Mouse (Mus musculus) forebrain, postnatal 0 days (tissue): ENCODE results near the gene Zfp420. TPM values are rescaled to one million over a fixed set of nuclear protein-coding genes. Genes with fewer than 3 reads are reported as not detected.

Experiments
- ATAC-seq: fragments of 200-750 bp; cut with Nextera tagmentation; 2 replicates; pipeline ENCODE4 v1.8.0; 2017; ENCODE audit warnings: mild to moderate bottlenecking, moderate library complexity
- DNase-seq: peaks from one replicate; pipeline ENCODE4 v3.0.0-alpha.2; 2015
- H3K27ac ChIP-seq: fragments of 300-500 bp; sonication (generic); 2 replicates; pipeline ENCODE4 v1.5.1; 2014; ENCODE audit warnings: low read depth, mild to moderate bottlenecking, antibody characterized with exemption, low read length, moderate library complexity, mixed read lengths
- H3K27me3 ChIP-seq: fragments of 300-500 bp; sonication (generic); 2 replicates; pipeline ENCODE4 v1.6.1; 2014; ENCODE audit warnings: mild to moderate bottlenecking, low read length, mixed read lengths; ENCODE audit not compliant: insufficient read depth
- H3K36me3 ChIP-seq: fragments of 300-500 bp; sonication (generic); 2 replicates; pipeline ENCODE4 v1.6.1; 2014; ENCODE audit warnings: mild to moderate bottlenecking, moderate library complexity; ENCODE audit not compliant: insufficient read depth
- H3K4me1 ChIP-seq: fragments of 300-500 bp; sonication (generic); 2 replicates; pipeline ENCODE4 v1.6.1; 2014; ENCODE audit warnings: antibody characterized with exemption; ENCODE audit not compliant: insufficient read depth
- H3K4me2 ChIP-seq: fragments of 300-500 bp; sonication (generic); 2 replicates; pipeline ENCODE4 v1.6.1; 2014; ENCODE audit warnings: low read depth, mild to moderate bottlenecking, moderate library complexity
- H3K4me3 ChIP-seq: fragments of 300-500 bp; sonication (generic); 2 replicates; pipeline ENCODE4 v1.5.1; 2014; ENCODE audit warnings: low read depth, low read length, mixed read lengths
- H3K9ac ChIP-seq: fragments of 300-500 bp; sonication (generic); 2 replicates; pipeline ENCODE4 v1.6.1; 2014; ENCODE audit warnings: mild to moderate bottlenecking
- H3K9me3 ChIP-seq: fragments of 300-500 bp; sonication (generic); 2 replicates; pipeline ENCODE4 v1.6.1; 2016; ENCODE audit warnings: low read length
- CTCF ChIP-seq: sonication (generic); IDR thresholded peaks from 2 replicates; pipeline ENCODE4 v1.5.1; 2016; ENCODE audit warnings: antibody characterized with exemption, control low read depth, low read depth
- WGBS: fragments of 180-500 bp; shearing (Covaris S2); extraction: QIAGEN DNeasy Blood & Tissue Kit; methylation state at CpG from one replicate; pipeline ENCODE4 v1.1.7; 2014; 5-methylcytosine and 5-hydroxymethylcytosine counted together
- polyA plus RNA-seq: library from polyadenylated mRNA; unstranded; fragments of >200 nt; fragmentation: Nextera tagmentation; extraction: Ambion mirVana; gene quantifications from 2 replicates; pipeline ENCODE4 v1.2.1, GENCODE M21; 2015
- total RNA-seq: library from RNA; depleted of rRNA; stranded (reverse); fragments of >200 nt; gene quantifications from 2 replicates; pipeline ENCODE4 v1.2.3, GENCODE M21; 2014; rRNA removed

Gene Zfp420
- total RNA-seq (26.9 and 27.1 TPM in 2 replicates), polyA plus RNA-seq (9.9 and 15.5 TPM in 2 replicates)

DNA sequence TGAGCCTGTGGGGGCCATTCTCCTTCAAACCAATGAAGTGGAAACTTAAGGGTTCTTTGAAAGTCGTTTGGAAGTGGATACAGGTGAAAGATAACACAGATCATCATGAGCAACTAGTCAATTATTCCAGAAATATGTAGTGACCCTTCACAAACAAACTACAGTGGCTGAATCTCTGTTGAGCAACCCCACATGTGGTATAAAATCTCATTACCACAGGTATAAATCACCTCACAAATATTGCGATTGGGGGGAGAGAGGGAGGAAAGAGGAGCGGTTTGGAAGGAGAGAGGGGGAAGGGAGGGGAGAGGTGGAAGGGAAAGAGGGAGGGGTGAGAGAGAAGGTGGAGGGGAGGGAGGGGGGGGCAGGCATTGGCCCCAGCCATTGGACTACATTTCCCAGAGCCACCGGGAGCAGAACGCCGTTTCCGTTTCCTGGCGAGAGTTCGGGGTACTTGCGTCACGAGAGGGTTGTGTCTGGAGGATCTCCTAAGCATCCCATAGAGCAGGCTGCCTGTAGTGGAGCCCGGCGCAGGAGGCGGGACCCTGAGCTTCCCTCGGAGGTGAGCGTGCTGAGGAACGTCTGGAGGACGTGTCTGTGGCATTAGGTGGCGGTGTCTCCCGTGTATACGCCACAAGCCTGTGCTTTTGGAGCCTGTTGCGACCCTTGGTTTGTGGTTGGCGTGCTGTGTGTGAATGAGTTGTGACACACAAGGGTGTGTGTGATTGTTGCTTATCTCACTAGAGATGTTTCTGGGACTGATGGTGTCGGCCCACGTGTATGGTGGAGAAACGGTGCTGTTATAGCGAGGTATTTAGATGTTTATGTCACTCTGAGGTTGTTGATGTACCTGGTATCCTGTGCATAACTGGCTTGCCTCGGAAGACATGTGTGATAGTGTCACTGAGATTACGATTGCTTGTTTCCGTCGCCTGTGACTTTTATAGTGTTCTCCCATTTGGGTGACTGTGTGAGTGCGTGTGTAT is at the start of gene Zfp420:
Gene Zfp420, plus strand, starts transcription at position 448 of the 986 bp plus-strand sequence.
- no peaks in the 10 kb centered on the region for H3K9me3 ChIP-seq
- H3K27me3 ChIP-seq, result no peaks in the 10 kb centered on the region
- peaks cover 7% of the 10 kb centered on the region; the same call in 1 of the 2 replicates for H3K4me1 ChIP-seq
- no peak within 1 kb of the TSS for H3K27ac ChIP-seq
- ATAC-seq (peak; percentile 99), DNase-seq (peak; percentile 95)
- peak within 1 kb of the TSS; percentile 59 for H3K4me3 ChIP-seq
- H3K36me3 ChIP-seq, result no peaks in the 10 kb centered on the region
- 4% methylated on average over 32 of the region's 32 CpGs for WGBS
- H3K4me2 ChIP-seq, result peak within 1 kb of the TSS; percentile 64
- peak; percentile 55 for TF ChIP-seq CTCF
- H3K9ac ChIP-seq, result peak within 1 kb of the TSS; percentile 52

DNA sequence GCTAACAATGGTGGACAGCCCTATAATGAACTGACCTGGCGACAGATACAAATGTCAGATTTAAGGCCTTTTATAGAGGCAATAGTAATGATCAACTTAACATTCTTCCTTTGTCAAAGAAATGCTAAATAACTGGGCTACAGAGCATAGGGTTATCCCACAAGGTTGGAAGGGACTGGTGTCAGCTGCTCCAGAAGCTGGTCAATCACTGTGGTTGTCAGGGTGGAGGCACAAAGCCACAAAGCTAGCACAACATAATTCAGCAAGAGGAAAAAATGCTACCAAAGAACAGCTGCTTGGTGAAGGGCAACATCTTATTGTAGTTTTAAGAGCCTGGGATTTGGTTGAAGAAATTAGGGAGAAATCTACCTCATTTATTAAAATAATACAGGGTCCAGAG is 47.5 kb upstream of the Zfp420 start:
- Histone ChIP-seq H3K9ac (no peak overlapping the region), H3K4me2 (no peak overlapping the region), H3K4me3 (no peak overlapping the region), H3K9me3 (no peaks in the 10 kb centered on the region), H3K27me3 (no peaks in the 10 kb centered on the region), H3K36me3 (no peaks in the 10 kb centered on the region), H3K4me1 (peaks cover 18% of the 10 kb centered on the region), H3K27ac (no peak overlapping the region)
- no peak for TF ChIP-seq CTCF
- ATAC-seq (no peak), DNase-seq (no peak)
- WGBS, result 95% methylated on average over 1 of the region's 1 CpGs

- DNase-seq, result no peak
- peaks cover 21% of the 10 kb centered on the region for H3K4me1 ChIP-seq
- whole genome bisulfite sequencing, result 93% methylated on average over 2 of the region's 2 CpGs
These were observed 45.4 kb upstream of the Zfp420 start for GRCm38 (mm10) chr7:29814381-29814780.

GRCm38 (mm10) chr7:29815061-29815784 is 44.6 kb upstream of the Zfp420 start:
- no peaks in the 10 kb centered on the region for H3K9me3 ChIP-seq
- H3K36me3 ChIP-seq, result no peaks in the 10 kb centered on the region
- H3K27ac ChIP-seq, result peak overlapping the region; percentile 78
- H3K4me2 ChIP-seq, result peak overlapping the region; percentile 71
- no peak for DNase-seq
- no peaks in the 10 kb centered on the region for H3K27me3 ChIP-seq
- peak overlapping the region; percentile 61 for H3K9ac ChIP-seq
- H3K4me1 ChIP-seq, result peaks cover 21% of the 10 kb centered on the region
- no peak for TF ChIP-seq CTCF
- ATAC-seq, result peak; percentile 36
- H3K4me3 ChIP-seq, result peak overlapping the region; percentile 65
- under 1% methylated on average over 12 of the region's 12 CpGs for WGBS

More at GRCm38 (mm10) chr7:29814381-29814780, 45.4 kb upstream of the Zfp420 start:
- no peak overlapping the region for H3K9ac ChIP-seq
- peak overlapping the region; percentile 71 for H3K4me2 ChIP-seq
- no peak for ATAC-seq
- no peak for TF ChIP-seq CTCF
- H3K9me3 ChIP-seq, result no peaks in the 10 kb centered on the region
- H3K27ac ChIP-seq, result no peak overlapping the region
- H3K27me3 ChIP-seq, result no peaks in the 10 kb centered on the region
- no peak overlapping the region for H3K4me3 ChIP-seq
- no peaks in the 10 kb centered on the region for H3K36me3 ChIP-seq

DNA sequence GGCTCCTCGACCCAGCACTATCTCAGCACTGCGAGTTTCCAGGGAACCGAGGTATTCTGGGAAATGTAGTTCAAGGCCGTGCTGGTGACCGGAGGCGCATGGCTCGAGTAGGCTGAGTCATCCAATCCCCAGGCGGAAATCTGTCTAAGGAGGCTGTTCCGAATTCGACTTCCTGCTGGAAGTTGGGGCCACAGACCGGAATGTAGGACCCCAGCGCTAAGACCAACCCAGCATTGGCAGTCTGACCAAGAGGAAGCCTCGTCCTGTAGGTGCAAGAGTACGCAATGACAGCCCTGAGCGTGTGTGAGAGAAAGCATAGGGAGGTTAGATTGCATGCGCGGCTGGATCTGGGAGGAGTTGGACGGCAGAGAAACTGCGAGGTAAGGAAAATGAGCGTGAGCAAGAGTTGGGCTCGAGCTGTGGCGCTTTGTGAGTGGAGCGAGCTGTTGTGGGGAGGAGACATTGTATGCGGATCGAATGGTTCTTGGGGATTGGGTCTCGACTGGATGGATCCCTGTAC is 43.8 kb upstream of the Zfp420 start, which contains the start of gene Zfp790:
Gene Zfp790, plus strand, starts transcription at position 205 of the 520 bp plus-strand sequence.
- ATAC-seq (peak; percentile 96), DNase-seq (peak; percentile 95)
- H3K27ac ChIP-seq, result peak within 1 kb of the TSS; percentile 86
- 0 out of 2 replicates have a peak, but pooled peaks cover 2% of the 10 kb centered on the region for H3K36me3 ChIP-seq
- peak within 1 kb of the TSS; percentile 65 for H3K4me3 ChIP-seq
- under 1% methylated on average over 26 of the region's 26 CpGs for WGBS
- H3K9me3 ChIP-seq, result no peaks in the 10 kb centered on the region
- peaks cover 21% of the 10 kb centered on the region for H3K4me1 ChIP-seq
- no peak for TF ChIP-seq CTCF
- no peaks in the 10 kb centered on the region for H3K27me3 ChIP-seq
- H3K9ac ChIP-seq, result peak within 1 kb of the TSS; percentile 61
- H3K4me2 ChIP-seq, result peak within 1 kb of the TSS; percentile 71

GRCm38 (mm10) chr7:29818619-29819254 is 41.0 kb upstream of the Zfp420 start:
- Histone ChIP-seq H3K9me3 (no peaks in the 10 kb centered on the region), H3K27me3 (no peaks in the 10 kb centered on the region), H3K4me3 (peak overlapping the region; percentile 60), H3K4me2 (peak overlapping the region; percentile 66), H3K36me3 (peaks cover 17% of the 10 kb centered on the region), H3K27ac (peak overlapping the region; percentile 83), H3K9ac (peak overlapping the region; percentile 56), H3K4me1 (peaks cover 21% of the 10 kb centered on the region)
- DNase-seq, result peak; percentile 94
- 2% methylated on average over 12 of the region's 12 CpGs for WGBS
- TF ChIP-seq CTCF, result no peak
- peak; percentile 74 for ATAC-seq
